Mouse (Mus musculus) olfactory bulb, adult 2 months (tissue): ENCODE measurements at regions not wholly inside any gene's neighbourhood (a gene's known extent, or its start where the extent isn't known, plus 50 kb on each side); places are given as distances from the start of the nearest gene placed in this dataset.

Experiments
- H3K27ac ChIP-seq: fragments of 200-500 bp; 2 replicates; pipeline ENCODE4 v1.5.1; 2012; ENCODE audit warnings: low read depth, low read length; ENCODE audit not compliant: insufficient read depth
- H3K4me1 ChIP-seq: fragments of 200-500 bp; 2 replicates; pipeline ENCODE4 v1.6.1; 2012; ENCODE audit warnings: low read length; ENCODE audit not compliant: control insufficient read depth, insufficient read depth
- H3K4me3 ChIP-seq: fragments of 200-500 bp; 2 replicates; pipeline ENCODE4 v1.5.1; 2012; ENCODE audit warnings: mild to moderate bottlenecking, low read depth, low read length, moderate library complexity; ENCODE audit not compliant: insufficient read depth
- CTCF ChIP-seq: fragments of 200-500 bp; IDR thresholded peaks from 2 replicates; pipeline ENCODE4 v1.5.1; 2012; ENCODE audit warnings: low read depth, mild to moderate bottlenecking, low read length, moderate library complexity; ENCODE audit not compliant: insufficient read depth
- POLR2A ChIP-seq: fragments of 200-500 bp; IDR thresholded peaks from 2 replicates; pipeline ENCODE4 v1.6.1; 2012; ENCODE audit warnings: mild to moderate bottlenecking, low read depth, low read length, moderate library complexity; ENCODE audit not compliant: insufficient read depth
- WGBS: fragments of 180-500 bp; shearing (Covaris S2); methylation state at CpG from one replicate; pipeline ENCODE4 v1.1.7; 2018; 5-methylcytosine and 5-hydroxymethylcytosine counted together

DNA sequence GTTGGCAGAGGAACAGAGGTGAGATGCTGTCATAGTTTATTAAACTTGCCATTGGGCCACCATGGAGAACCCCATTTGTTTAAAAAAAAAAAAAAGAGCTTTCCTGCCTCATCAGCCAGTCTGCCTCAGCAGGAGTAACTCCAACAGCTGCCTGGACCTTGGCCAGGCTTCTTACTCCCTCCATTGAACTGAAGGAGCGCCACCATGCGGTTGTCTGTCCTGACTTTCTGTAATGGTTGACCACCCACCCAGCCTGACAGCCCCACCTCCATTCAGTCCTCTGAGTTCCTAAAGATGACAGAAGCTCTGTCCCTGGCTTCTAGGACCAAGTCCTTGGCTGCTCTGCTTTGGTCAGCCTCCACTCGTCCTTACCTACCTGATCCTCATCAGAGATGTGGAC is 227.8 kb upstream of the Six2 start:
- no peak overlapping the region for H3K27ac ChIP-seq
- H3K4me1 ChIP-seq, result no peaks in the 10 kb centered on the region
- 91% methylated on average over 3 of the region's 3 CpGs for WGBS
- no peak overlapping the region for H3K4me3 ChIP-seq
- TF ChIP-seq CTCF (no peak), POLR2A (no peak)

DNA sequence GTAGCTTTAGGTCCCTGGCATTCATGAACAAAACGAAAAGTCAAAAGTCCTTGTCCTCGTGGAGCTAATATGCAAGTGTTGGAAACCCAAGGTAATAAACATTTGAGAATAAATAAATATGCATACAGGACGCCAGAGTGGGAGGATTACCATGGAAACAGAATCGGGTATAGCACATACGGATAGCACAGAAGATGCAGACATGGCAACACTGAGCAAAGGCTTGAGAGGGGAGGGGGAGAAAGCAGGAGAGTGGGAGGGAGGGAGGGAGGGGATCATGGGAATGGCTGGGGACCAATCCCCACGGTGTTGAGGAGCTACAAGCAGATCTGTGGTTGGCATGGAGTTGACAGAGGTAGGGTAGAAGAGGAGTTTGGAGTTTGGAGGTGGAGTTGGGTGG is 226.0 kb upstream of the Six2 start:
- no peak for TF ChIP-seq POLR2A
- TF ChIP-seq CTCF, result no peak
- no peaks in the 10 kb centered on the region for H3K4me1 ChIP-seq
- WGBS, result 44% methylated on average over 6 of the region's 6 CpGs
- no peak overlapping the region for H3K4me3 ChIP-seq
- H3K27ac ChIP-seq, result no peak overlapping the region

DNA sequence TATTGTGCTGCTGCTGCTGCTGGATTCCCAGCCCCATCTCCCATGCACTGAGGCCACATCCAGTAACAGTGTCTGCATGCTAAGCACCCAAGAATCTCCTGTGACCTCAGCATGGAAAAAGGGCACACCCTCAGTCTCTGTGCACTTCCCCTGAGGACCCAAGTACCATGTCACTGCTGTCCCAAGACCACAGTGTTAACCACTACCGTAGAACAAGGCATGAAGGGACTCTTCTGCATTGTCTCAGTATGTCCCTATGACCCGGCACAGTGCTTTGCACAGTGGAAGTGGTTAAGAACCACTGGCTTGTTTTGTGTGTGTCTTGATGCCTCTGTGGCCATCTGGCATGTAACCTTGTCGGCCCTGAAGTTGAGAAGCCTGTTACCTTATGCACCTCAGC is 220.6 kb upstream of the Six2 start:
- no peak overlapping the region for H3K4me3 ChIP-seq
- TF ChIP-seq POLR2A (no peak), CTCF (no peak)

DNA sequence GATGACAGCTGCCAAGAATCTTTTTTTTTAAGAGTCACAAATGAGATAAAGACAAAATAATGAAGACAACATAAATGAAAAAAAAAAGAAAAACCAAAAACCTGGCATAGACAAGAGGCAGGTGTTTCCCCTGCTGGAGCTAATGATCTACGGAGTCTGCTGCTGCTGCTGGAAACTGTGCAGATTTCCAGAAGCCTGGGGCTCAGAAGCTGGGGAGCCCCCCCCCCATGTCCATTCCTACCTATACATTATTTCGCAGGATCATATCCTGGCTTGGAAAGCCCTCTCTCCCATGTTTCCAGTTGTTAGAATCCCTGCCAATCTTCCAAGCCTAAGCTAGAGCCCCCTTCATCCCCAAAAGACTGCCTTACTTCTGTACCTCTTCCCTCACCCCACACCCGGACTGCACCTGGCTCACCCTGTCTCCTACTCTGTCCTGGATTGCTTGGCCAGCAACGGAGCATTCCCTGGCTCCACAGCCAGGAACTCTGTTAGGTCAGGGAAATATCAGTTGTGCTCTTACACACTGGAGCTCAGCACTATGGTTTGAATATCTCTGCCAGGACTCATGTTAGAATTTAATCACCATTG is 218.6 kb upstream of the Six2 start:
- TF ChIP-seq CTCF, result no peak
- TF ChIP-seq POLR2A, result no peak
- Histone ChIP-seq H3K4me3 (no peak overlapping the region), H3K4me1 (no peaks in the 10 kb centered on the region), H3K27ac (no peak overlapping the region)
- WGBS, result 88% methylated on average over 4 of the region's 4 CpGs

More for the DNA sequence above, 220.6 kb upstream of the Six2 start:
- no peaks in the 10 kb centered on the region for H3K4me1 ChIP-seq
- WGBS, result 94% methylated on average over 3 of the region's 3 CpGs
- H3K27ac ChIP-seq, result no peak overlapping the region

DNA sequence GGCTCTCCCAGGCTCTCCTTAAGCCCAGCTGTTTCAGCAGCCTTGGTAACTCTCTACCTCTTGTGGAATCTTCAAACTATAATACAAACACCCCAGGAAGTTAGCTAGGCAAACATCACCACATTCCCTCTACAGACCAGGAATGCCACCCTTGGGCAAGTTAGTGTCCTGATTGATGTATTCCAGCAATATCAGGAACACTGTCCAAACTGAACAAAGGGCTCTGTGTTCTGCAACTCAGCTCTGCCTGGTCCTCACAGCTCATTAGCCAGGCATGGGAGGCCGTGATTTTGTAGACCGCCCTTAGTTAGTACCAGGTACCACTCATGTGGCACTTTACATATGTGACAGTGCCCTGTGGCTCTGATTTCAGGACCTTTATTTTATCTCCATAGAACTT is 214.5 kb upstream of the Six2 start:
- 78% methylated on average over 2 of the region's 2 CpGs for WGBS
- Histone ChIP-seq H3K4me1 (no peaks in the 10 kb centered on the region), H3K4me3 (no peak overlapping the region), H3K27ac (no peak overlapping the region)
- TF ChIP-seq POLR2A (no peak), CTCF (no peak)

DNA sequence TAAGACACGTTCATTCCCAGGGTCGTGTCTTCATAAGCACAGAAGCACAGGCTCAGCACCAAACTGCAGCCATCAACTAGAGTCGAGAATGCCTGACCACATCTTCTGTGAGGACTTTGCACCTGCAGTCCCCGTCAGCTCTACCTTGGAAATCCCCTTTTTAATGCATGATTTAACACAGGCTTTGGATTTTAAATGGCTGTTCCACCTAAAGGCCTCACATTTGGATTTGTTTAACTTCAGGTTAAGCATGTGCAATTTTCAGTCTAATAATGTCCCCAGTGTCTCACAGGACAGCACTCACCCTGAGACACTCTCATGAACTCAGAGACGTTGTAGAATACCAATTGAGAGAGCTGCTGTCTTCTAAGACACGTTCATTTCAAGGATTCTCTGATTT is 211.0 kb upstream of the Six2 start:
- TF ChIP-seq CTCF (no peak), POLR2A (no peak)
- Histone ChIP-seq H3K27ac (no peak overlapping the region), H3K4me1 (no peaks in the 10 kb centered on the region), H3K4me3 (no peak overlapping the region)
- whole genome bisulfite sequencing, result 79% methylated on average over 6 of the region's 6 CpGs

- H3K4me1 ChIP-seq, result no peaks in the 10 kb centered on the region
- WGBS, result 74% methylated on average over 5 of the region's 5 CpGs
- no peak overlapping the region for H3K27ac ChIP-seq
- TF ChIP-seq POLR2A, result no peak
- no peak overlapping the region for H3K4me3 ChIP-seq
Measured at GRCm38 (mm10) chr17:85895978-85896377, 207.9 kb upstream of the Six2 start.

DNA sequence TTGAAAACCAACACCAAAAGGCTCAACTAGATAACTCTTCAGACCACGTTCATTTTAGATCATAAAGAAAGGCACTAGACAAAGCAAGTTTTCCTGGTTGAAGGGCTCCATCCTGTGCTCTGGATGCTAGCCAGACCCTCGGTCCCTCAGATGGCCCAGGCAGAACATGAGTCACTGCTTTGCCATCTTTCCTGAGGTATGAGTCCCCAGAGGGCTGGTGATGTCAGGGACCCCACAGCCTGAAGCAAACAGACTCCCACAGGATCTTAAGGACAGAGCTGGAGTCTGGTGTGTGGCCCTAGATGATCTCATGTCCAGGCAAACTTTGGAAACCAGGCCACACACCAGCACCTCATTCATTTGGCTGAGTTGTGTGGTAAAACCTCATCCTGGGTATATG is 203.2 kb upstream of the Six2 start:
- Histone ChIP-seq H3K4me3 (no peak overlapping the region), H3K27ac (no peak overlapping the region), H3K4me1 (no peaks in the 10 kb centered on the region)
- WGBS, result 72% methylated on average over 2 of the region's 2 CpGs
- no peak for TF ChIP-seq POLR2A

GRCm38 (mm10) chr17:85889746-85890532 is 201.9 kb upstream of the Six2 start:
- WGBS, result 95% methylated on average over 18 of the region's 18 CpGs
- Histone ChIP-seq H3K27ac (no peak overlapping the region), H3K4me1 (no peaks in the 10 kb centered on the region; the same call in 1 of the 2 replicates), H3K4me3 (no peak overlapping the region)
- TF ChIP-seq POLR2A, result no peak
- no peak for TF ChIP-seq CTCF
